Mouse (Mus musculus): ENCODE results near the gene Plekhg4. TPM values are rescaled to one million over a fixed set of nuclear protein-coding genes. Genes with fewer than 3 reads are reported as not detected.

Plekhg4 gene
- polyA plus RNA-seq (2015; fragmentation: Nextera tagmentation; extraction: Ambion mirVana), result 0.39 and 0.81 TPM in 2 replicates

- H3K36me3 ChIP-seq, result peaks cover 8% of the 10 kb centered on the region; the same call in 1 of the 2 replicates
- peak within 1 kb of the TSS; percentile 29; the same call in 1 of the 2 replicates for H3K4me3 ChIP-seq
- no peaks in the 10 kb centered on the region for H3K9me3 ChIP-seq
- no peaks in the 10 kb centered on the region for H3K27me3 ChIP-seq
- peaks cover 17% of the 10 kb centered on the region for H3K4me1 ChIP-seq
- no peak within 1 kb of the TSS for H3K9ac ChIP-seq
- peak within 1 kb of the TSS; percentile 57 for H3K4me2 ChIP-seq
- 64% methylated on average over 2 of the region's 2 CpGs for WGBS
- no peak for ATAC-seq (ENCODE audit: insufficient number of reproducible peaks, insufficient read depth, low FRiP score, low TSS enrichment, low read depth)
- no peak within 1 kb of the TSS for H3K27ac ChIP-seq
Measured at GRCm38 (mm10) chr8:105373032-105373431, at the start of gene Plekhg4. Plekhg4 (plus strand) TSS chr8:105373274.

- Histone ChIP-seq H3K9me3 (no peaks in the 10 kb centered on the region), H3K27me3 (no peaks in the 10 kb centered on the region), H3K36me3 (peaks cover 47% of the 10 kb centered on the region), H3K4me1 (peaks cover 19% of the 10 kb centered on the region), H3K9ac (peak overlapping the region; percentile 89), H3K27ac (peak overlapping the region; percentile 89; the same call in 1 of the 2 replicates), H3K4me3 (peak overlapping the region; percentile 84), H3K4me2 (peak overlapping the region; percentile 71)
- ATAC-seq (ENCODE audit: insufficient number of reproducible peaks, insufficient read depth, low FRiP score, low TSS enrichment, low read depth), result peak; percentile 62; the same call in 1 of the 2 replicates
- under 1% methylated on average over 12 of the region's 12 CpGs for WGBS
Measured at GRCm38 (mm10) chr8:105325641-105326093, 47.4 kb upstream of the Plekhg4 start.

- H3K4me1 ChIP-seq, result peaks cover 19% of the 10 kb centered on the region
- peak within 1 kb of the TSS; percentile 89 for H3K27ac ChIP-seq
- H3K9me3 ChIP-seq, result no peaks in the 10 kb centered on the region
- H3K9ac ChIP-seq, result peak within 1 kb of the TSS; percentile 89
- H3K36me3 ChIP-seq, result peaks cover 52% of the 10 kb centered on the region
- peak; percentile 86 for ATAC-seq (ENCODE audit: insufficient number of reproducible peaks, insufficient read depth, low FRiP score, low TSS enrichment, low read depth)
- peak within 1 kb of the TSS; percentile 84 for H3K4me3 ChIP-seq
- H3K4me2 ChIP-seq, result peak within 1 kb of the TSS; percentile 71
- under 1% methylated on average over 36 of the region's 36 CpGs for WGBS
- H3K27me3 ChIP-seq, result no peaks in the 10 kb centered on the region
Measured at GRCm38 (mm10) chr8:105326141-105326672, 46.9 kb upstream of the Plekhg4 start, which contains the start of the genes Lrrc29 and Tmem208. Lrrc29 (minus strand) TSS chr8:105326278. Tmem208 (plus strand) TSS chr8:105326354.

- Histone ChIP-seq H3K9ac (peak overlapping the region; percentile 89), H3K27me3 (no peaks in the 10 kb centered on the region), H3K4me3 (peak overlapping the region; percentile 84), H3K4me1 (peaks cover 19% of the 10 kb centered on the region), H3K36me3 (peaks cover 56% of the 10 kb centered on the region), H3K9me3 (no peaks in the 10 kb centered on the region), H3K27ac (peak overlapping the region; percentile 89), H3K4me2 (peak overlapping the region; percentile 71)
- ATAC-seq (ENCODE audit: insufficient number of reproducible peaks, insufficient read depth, low FRiP score, low TSS enrichment, low read depth), result no peak
- WGBS, result 35% methylated on average over 6 of the region's 6 CpGs
Measured at GRCm38 (mm10) chr8:105326968-105327367, 46.1 kb upstream of the Plekhg4 start.

GRCm38 (mm10) chr8:105330325-105330724 lies 42.7 kb upstream of the Plekhg4 start:
- Histone ChIP-seq H3K27me3 (no peaks in the 10 kb centered on the region), H3K27ac (no peak overlapping the region), H3K9ac (no peak overlapping the region), H3K4me2 (no peak overlapping the region), H3K9me3 (no peaks in the 10 kb centered on the region), H3K36me3 (peaks cover 76% of the 10 kb centered on the region), H3K4me3 (no peak overlapping the region), H3K4me1 (peaks cover 12% of the 10 kb centered on the region)
- WGBS, result 94% methylated on average over 12 of the region's 12 CpGs
- ATAC-seq (ENCODE audit: insufficient number of reproducible peaks, insufficient read depth, low FRiP score, low TSS enrichment, low read depth), result no peak

GRCm38 (mm10) chr8:105331469-105331868 lies 41.6 kb upstream of the Plekhg4 start:
- Histone ChIP-seq H3K4me1 (peaks cover 9% of the 10 kb centered on the region), H3K9me3 (no peaks in the 10 kb centered on the region), H3K27ac (no peak overlapping the region), H3K4me3 (no peak overlapping the region), H3K9ac (no peak overlapping the region), H3K27me3 (no peaks in the 10 kb centered on the region), H3K4me2 (no peak overlapping the region), H3K36me3 (peaks cover 87% of the 10 kb centered on the region)
- 95% methylated on average over 22 of the region's 22 CpGs for WGBS
- ATAC-seq (ENCODE audit: insufficient number of reproducible peaks, insufficient read depth, low FRiP score, low TSS enrichment, low read depth), result no peak

GRCm38 (mm10) chr8:105331931-105332330 lies 41.1 kb upstream of the Plekhg4 start:
- Histone ChIP-seq H3K27ac (no peak overlapping the region), H3K4me2 (no peak overlapping the region), H3K9me3 (no peaks in the 10 kb centered on the region), H3K27me3 (no peaks in the 10 kb centered on the region), H3K4me1 (peaks cover 6% of the 10 kb centered on the region), H3K36me3 (peaks cover 92% of the 10 kb centered on the region), H3K4me3 (no peak overlapping the region), H3K9ac (no peak overlapping the region)
- 94% methylated on average over 9 of the region's 9 CpGs for WGBS
- ATAC-seq (ENCODE audit: insufficient number of reproducible peaks, insufficient read depth, low FRiP score, low TSS enrichment, low read depth), result no peak

- WGBS, result 64% methylated on average over 2 of the region's 2 CpGs
- H3K9ac ChIP-seq, result no peak overlapping the region
- ATAC-seq (ENCODE audit: insufficient number of reproducible peaks, insufficient read depth, low FRiP score, low TSS enrichment, low read depth), result no peak
- no peak overlapping the region for H3K4me3 ChIP-seq
- H3K4me1 ChIP-seq, result peaks cover under 1% of the 10 kb centered on the region
- no peak overlapping the region for H3K4me2 ChIP-seq
- peaks cover 95% of the 10 kb centered on the region for H3K36me3 ChIP-seq
- H3K9me3 ChIP-seq, result no peaks in the 10 kb centered on the region
- H3K27me3 ChIP-seq, result no peaks in the 10 kb centered on the region
- no peak overlapping the region for H3K27ac ChIP-seq
Measured at GRCm38 (mm10) chr8:105332523-105332922, 40.6 kb upstream of the Plekhg4 start.

- 56% methylated on average over 32 of the region's 32 CpGs for WGBS
- H3K36me3 ChIP-seq, result peaks cover 67% of the 10 kb centered on the region
- peaks cover 21% of the 10 kb centered on the region for H3K4me1 ChIP-seq
- no peak overlapping the region for H3K9ac ChIP-seq
- no peak overlapping the region for H3K4me3 ChIP-seq
- H3K27ac ChIP-seq, result no peak overlapping the region
- H3K4me2 ChIP-seq, result no peak overlapping the region
- H3K9me3 ChIP-seq, result no peaks in the 10 kb centered on the region
- ATAC-seq (ENCODE audit: insufficient number of reproducible peaks, insufficient read depth, low FRiP score, low TSS enrichment, low read depth), result no peak
- H3K27me3 ChIP-seq, result no peaks in the 10 kb centered on the region
Measured at GRCm38 (mm10) chr8:105336373-105337130, 36.5 kb upstream of the Plekhg4 start.

GRCm38 (mm10) chr8:105338992-105339391 lies 34.1 kb upstream of the Plekhg4 start:
- no peak for ATAC-seq (ENCODE audit: insufficient number of reproducible peaks, insufficient read depth, low FRiP score, low TSS enrichment, low read depth)

GRCm38 (mm10) chr8:105339886-105340635 lies 33.0 kb upstream of the Plekhg4 start:
- H3K9me3 ChIP-seq, result no peaks in the 10 kb centered on the region
- no peak for ATAC-seq (ENCODE audit: insufficient number of reproducible peaks, insufficient read depth, low FRiP score, low TSS enrichment, low read depth)
- WGBS, result 80% methylated on average over 6 of the region's 6 CpGs

More at GRCm38 (mm10) chr8:105338992-105339391, 34.1 kb upstream of the Plekhg4 start:
- H3K4me2 ChIP-seq, result peak overlapping the region; percentile 24; the same call in 1 of the 2 replicates
- no peaks in the 10 kb centered on the region for H3K9me3 ChIP-seq
- 22% methylated on average over 4 of the region's 4 CpGs for WGBS
- H3K9ac ChIP-seq, result peak overlapping the region; percentile 41
- H3K27me3 ChIP-seq, result no peaks in the 10 kb centered on the region
- H3K27ac ChIP-seq, result peak overlapping the region; percentile 73; the same call in 1 of the 2 replicates
- H3K4me3 ChIP-seq, result no peak overlapping the region
- peaks cover 45% of the 10 kb centered on the region for H3K36me3 ChIP-seq
- peaks cover 22% of the 10 kb centered on the region for H3K4me1 ChIP-seq

More at GRCm38 (mm10) chr8:105339886-105340635, 33.0 kb upstream of the Plekhg4 start:
- H3K27me3 ChIP-seq, result no peaks in the 10 kb centered on the region
- H3K9ac ChIP-seq, result no peak overlapping the region
- H3K4me2 ChIP-seq, result no peak overlapping the region
- H3K36me3 ChIP-seq, result peaks cover 35% of the 10 kb centered on the region
- H3K4me1 ChIP-seq, result peaks cover 31% of the 10 kb centered on the region
- no peak overlapping the region for H3K4me3 ChIP-seq
- no peak overlapping the region; the same call in 1 of the 2 replicates for H3K27ac ChIP-seq
